Mouse (Mus musculus) urinary bladder, adult 18-20 months (tissue): ENCODE data around the gene 2610044O15Rik8.
A peak's percentile ranks its signal among the peaks of the same experiment; 100 is the strongest.

Experiments
- DNase-seq, 2 experiments: peaks; one replicate each; pipeline ENCODE4 v3.0.0; 2022; ENCODE audit warnings: low spot score in 2 of 2, mixed read lengths in 2 of 2

Gene 2610044O15Rik8

GRCm38 (mm10) chr8:129234027-129234733 is at the start of gene 2610044O15Rik8:
Gene 2610044O15Rik8 (minus strand): TSS chr8:129234406.
- peak; percentile 83 to 87 for DNase-seq

GRCm38 (mm10) chr8:129265918-129266317 is 31.7 kb upstream of the 2610044O15Rik8 start:
- no peak for DNase-seq

GRCm38 (mm10) chr8:129264296-129264695 is 30.1 kb upstream of the 2610044O15Rik8 start:
- no peak for DNase-seq

- peak; percentile 65 to 68 for DNase-seq
These were observed 29.2 kb upstream of the 2610044O15Rik8 start for GRCm38 (mm10) chr8:129263211-129263927.

- DNase-seq, result no peak
These were observed 561 bp downstream of the 2610044O15Rik8 start for GRCm38 (mm10) chr8:129233664-129234026.
